Mouse (Mus musculus) ES-E14 (cell line): ENCODE measurements at regions not wholly inside any gene's neighbourhood (a gene's known extent, or its start where the extent isn't known, plus 50 kb on each side); places are given as distances from the start of the nearest gene placed in this dataset.

Source experiments
- DNase-seq: peaks from one replicate; pipeline ENCODE4 v3.0.0-alpha.2; 2013; ENCODE audit warnings: low read depth, low spot score
- H3K27ac ChIP-seq: 2 replicates; pipeline ENCODE4 v1.5.1; 2012; ENCODE audit warnings: low read depth, mild to moderate bottlenecking, low read length, moderate library complexity, mixed read lengths; ENCODE audit not compliant: poor library complexity, insufficient read depth, severe bottlenecking
- H3K36me3 ChIP-seq: 2 replicates; pipeline ENCODE4 v1.6.1; 2012; ENCODE audit warnings: mild to moderate bottlenecking, low read length, moderate library complexity, mixed read lengths; ENCODE audit not compliant: control insufficient read depth, poor library complexity, insufficient read depth, severe bottlenecking
- H3K4me1 ChIP-seq, 2 experiments: fragments of 150-350 bp in 1 of 2; sonication (generic) in 1 of 2; 2 replicates each; pipeline ENCODE4 v1.6.1; 2012; ENCODE audit warnings: low read length in 2 of 2, mild to moderate bottlenecking in 1 of 2, mixed read lengths in 1 of 2; ENCODE audit not compliant: control insufficient read depth in 2 of 2, insufficient read depth in 2 of 2, poor library complexity in 1 of 2
- H3K4me3 ChIP-seq, 2 experiments: fragments of 150-350 bp in 1 of 2; sonication (generic) in 1 of 2; 2 replicates each; pipeline ENCODE4 v1.5.1; 2012; ENCODE audit warnings: low read length in 2 of 2, low read depth in 1 of 2, mild to moderate bottlenecking in 1 of 2, mixed read lengths in 1 of 2; ENCODE audit not compliant: insufficient read depth in 1 of 2, poor library complexity in 1 of 2, severe bottlenecking in 1 of 2
- H3K9ac ChIP-seq: 2 replicates; pipeline ENCODE4 v1.6.1; 2012; ENCODE audit warnings: low read depth, mild to moderate bottlenecking, low read length, mixed read lengths; ENCODE audit not compliant: poor library complexity, insufficient read depth, severe bottlenecking
- H3K9me3 ChIP-seq: fragments of 150-350 bp; sonication (generic); 2 replicates; pipeline ENCODE4 v1.6.1; 2012; ENCODE audit warnings: low read depth, mild to moderate bottlenecking, low read length; ENCODE audit not compliant: control insufficient read depth, insufficient read depth
- CHD2 ChIP-seq: IDR thresholded peaks from 2 replicates; pipeline ENCODE4 v1.6.1; 2014; ENCODE audit warnings: mild to moderate bottlenecking, low read depth, low read length, inconsistent platforms
- HCFC1 ChIP-seq: IDR thresholded peaks from 2 replicates; pipeline ENCODE4 v1.6.1; 2012; ENCODE audit warnings: low read length, inconsistent platforms, borderline replicate concordance; ENCODE audit not compliant: insufficient read depth
- MAFK ChIP-seq: IDR thresholded peaks from 2 replicates; pipeline ENCODE4 v1.6.1; 2014; ENCODE audit warnings: mild to moderate bottlenecking, low read depth, low read length, inconsistent platforms; ENCODE audit not compliant: insufficient read depth
- ZC3H11A ChIP-seq: IDR thresholded peaks from 2 replicates; pipeline ENCODE4 v1.6.1; 2012; ENCODE audit warnings: low read depth, mild to moderate bottlenecking, inconsistent platforms, low read length, borderline replicate concordance
- ZNF384 ChIP-seq: IDR thresholded peaks from 2 replicates; pipeline ENCODE4 v1.6.1; 2012; ENCODE audit warnings: low read depth, low read length, inconsistent platforms
- in situ Hi-C, 2 experiments: fragments of 600-800 bp; cut with MboI; formaldehyde crosslinking; loops; one replicate each; pipeline ENCODE4 v1.15.1; 2025; ENCODE audit warnings: low sequenced_read_pairs in 2 of 2, inconsistent platforms in 1 of 2; ENCODE audit not compliant: unreplicated experiment in 2 of 2

DNA sequence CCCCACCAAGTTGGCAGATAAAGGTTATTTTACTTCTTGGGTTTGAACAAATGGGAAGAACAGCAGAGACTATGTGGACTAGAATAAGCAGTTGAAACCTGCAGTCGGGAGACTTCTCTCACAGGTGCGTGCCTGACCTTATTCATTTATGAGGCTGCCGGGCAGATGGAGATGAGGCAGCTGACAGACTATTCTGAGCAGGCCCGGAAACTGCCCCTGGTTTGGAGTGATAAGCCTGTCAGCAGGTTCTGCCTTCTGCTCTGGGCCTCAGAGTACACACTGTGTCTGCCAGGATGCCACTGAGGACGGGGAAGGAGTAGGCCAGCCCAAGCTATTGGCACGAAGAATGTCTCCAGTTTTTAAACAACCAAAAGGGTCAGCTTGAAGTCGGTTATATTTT is 144.4 kb downstream of the Med10 start:
- in situ Hi-C loops, result no loop called here
- H3K4me1 ChIP-seq, result no peaks in the 10 kb centered on the region
- no peak overlapping the region for H3K9ac ChIP-seq
- no peak overlapping the region for H3K27ac ChIP-seq
- no peak for DNase-seq
- TF ChIP-seq HCFC1 (no peak), ZC3H11A (no peak), ZNF384 (no peak), CHD2 (no peak), MAFK (no peak)
- no peaks in the 10 kb centered on the region for H3K9me3 ChIP-seq
- H3K4me3 ChIP-seq, result no peak overlapping the region
- H3K36me3 ChIP-seq, result no peaks in the 10 kb centered on the region

GRCm38 (mm10) chr13:69952061-69952460 is 149.9 kb downstream of the Med10 start:
- Histone ChIP-seq H3K36me3 (no peaks in the 10 kb centered on the region), H3K4me3 (no peak overlapping the region), H3K27ac (no peak overlapping the region), H3K9me3 (no peaks in the 10 kb centered on the region), H3K4me1 (no peaks in the 10 kb centered on the region), H3K9ac (no peak overlapping the region)
- in situ Hi-C loops, result no loop called here
- no peak for DNase-seq
- TF ChIP-seq HCFC1, result no peak
- no peak for TF ChIP-seq MAFK
- TF ChIP-seq ZNF384, result no peak
- TF ChIP-seq ZC3H11A, result no peak
- TF ChIP-seq CHD2, result no peak

- no peaks in the 10 kb centered on the region for H3K4me1 ChIP-seq
- H3K27ac ChIP-seq, result no peak overlapping the region
- H3K4me3 ChIP-seq, result no peak overlapping the region
- DNase-seq, result no peak
- TF ChIP-seq ZNF384, result no peak
- no peaks in the 10 kb centered on the region for H3K9me3 ChIP-seq
- in situ Hi-C loops, result no loop called here
- no peaks in the 10 kb centered on the region for H3K36me3 ChIP-seq
- no peak overlapping the region for H3K9ac ChIP-seq
These were observed 152.0 kb downstream of the Med10 start for GRCm38 (mm10) chr13:69954171-69954570.

GRCm38 (mm10) chr13:69955503-69955902 is 153.3 kb downstream of the Med10 start:
- no peaks in the 10 kb centered on the region for H3K9me3 ChIP-seq
- no peak overlapping the region for H3K27ac ChIP-seq
- H3K4me1 ChIP-seq, result no peaks in the 10 kb centered on the region
- no peak for DNase-seq
- TF ChIP-seq ZNF384, result no peak
- in situ Hi-C loops, result no loop called here
- H3K36me3 ChIP-seq, result no peaks in the 10 kb centered on the region
- no peak overlapping the region for H3K9ac ChIP-seq
- no peak overlapping the region for H3K4me3 ChIP-seq

DNA sequence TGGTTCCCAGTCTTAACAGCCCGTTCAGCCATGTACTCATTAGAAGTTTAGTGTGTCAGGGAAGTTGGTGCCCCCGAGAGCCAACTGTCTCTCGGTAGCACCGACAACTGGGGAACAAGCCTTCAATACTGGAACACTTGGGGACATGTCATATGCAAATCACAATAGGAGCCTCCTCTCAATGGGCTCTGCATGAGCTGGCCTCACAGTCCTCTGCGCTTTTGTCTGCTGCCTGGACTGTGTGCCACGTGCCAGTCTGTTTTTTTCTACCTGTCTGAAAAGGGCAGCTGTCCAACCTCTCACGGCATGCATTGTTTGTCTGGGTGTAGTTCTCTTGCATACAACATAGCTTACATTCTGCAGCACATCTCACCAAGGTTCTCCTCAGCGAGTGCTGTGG is 161.7 kb downstream of the Med10 start:
- no peaks in the 10 kb centered on the region for H3K9me3 ChIP-seq
- no peak for DNase-seq
- H3K9ac ChIP-seq, result no peak overlapping the region
- no peaks in the 10 kb centered on the region for H3K4me1 ChIP-seq
- no peak overlapping the region for H3K27ac ChIP-seq
- no peak overlapping the region for H3K4me3 ChIP-seq
- H3K36me3 ChIP-seq, result no peaks in the 10 kb centered on the region
- in situ Hi-C loops, result no loop called here
- TF ChIP-seq ZC3H11A (no peak), MAFK (no peak), HCFC1 (no peak), CHD2 (no peak), ZNF384 (no peak)
